Mouse (Mus musculus): Measurements from ENCODE around the gene Wfdc1.

DNA sequence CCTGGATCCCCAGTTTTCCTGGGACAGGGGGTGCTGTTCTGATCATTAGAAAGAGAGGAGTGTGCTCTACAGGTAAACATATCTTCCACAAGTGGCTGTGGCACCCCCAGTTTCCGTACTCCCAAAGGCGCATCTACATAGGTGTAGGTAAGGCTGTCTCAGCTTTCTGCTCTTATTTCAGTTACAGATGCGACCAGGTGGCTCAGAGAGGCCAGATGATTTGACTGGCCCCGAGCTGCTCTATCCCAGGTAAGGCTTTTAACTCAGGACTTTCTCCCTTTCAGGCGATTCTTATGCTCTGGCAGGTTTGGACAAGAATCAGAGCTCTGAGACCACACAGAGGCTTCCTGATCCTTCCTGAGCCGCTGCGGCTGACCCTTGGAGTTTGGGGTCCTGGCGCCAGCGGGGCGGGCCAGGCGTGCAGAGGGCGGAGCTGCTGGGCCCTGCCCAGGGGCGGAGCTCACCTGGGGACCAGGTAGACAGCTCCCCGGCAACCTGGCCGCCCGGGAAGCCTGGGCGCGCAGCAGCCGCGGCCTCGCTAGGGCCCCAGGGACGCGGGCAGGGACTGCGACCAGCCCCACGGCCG, 33.5 kb downstream of the Wfdc1 start, which contains the start of gene Atp2c2:
- no peak for TF ChIP-seq GATA1 (IDR thresholded peaks at IDR 0.05; ENCODE audit: borderline replicate concordance, low read length)
- TF ChIP-seq FLI1 (IDR thresholded peaks at IDR 0.05; ENCODE audit: low read length) = no peak

Data from megakaryocyte, embryonic 14.5 days (primary cell).